Mouse (Mus musculus): Measurements from ENCODE around the gene Atad3a. TPM values are rescaled to one million over a fixed set of nuclear protein-coding genes. Genes with fewer than 3 reads are reported as not detected.

The Atad3a gene
- polyA plus RNA-seq, 1 experiment from 2014 or later, result 73.2 TPM

GRCm38 (mm10) chr4:155774280-155774754 lies 13.4 kb upstream of the Atad3a start, which contains the start of gene Vwa1:
Vwa1 (minus strand) TSS chr4:155774698.
- ATAC-seq (ENCODE audit: low read depth) (peak; percentile 71), DNase-seq (peak; percentile 82)
- Histone ChIP-seq H3K4me3 (replicated peaks) (peak within 1 kb of the TSS; percentile 40), H3K4me1 (replicated peaks) (peaks cover 51% of the 10 kb centered on the region), H3K4me2 (peak within 1 kb of the TSS; percentile 67), H3K9ac (no peak within 1 kb of the TSS), H3K27me3 (peaks cover 64% of the 10 kb centered on the region), H3K9me3 (replicated peaks) (no peaks in the 10 kb centered on the region), H3K36me3 (no peaks in the 10 kb centered on the region), H3K27ac (no peak within 1 kb of the TSS)
- 1% methylated on average over 35 of the region's 35 CpGs for WGBS (ENCODE audit: insufficient replicate concordance)

- Histone ChIP-seq H3K27me3 (peaks cover 64% of the 10 kb centered on the region), H3K4me1 (replicated peaks) (peaks cover 54% of the 10 kb centered on the region), H3K27ac (no peak overlapping the region), H3K4me3 (replicated peaks) (no peak overlapping the region), H3K9ac (no peak overlapping the region), H3K36me3 (no peaks in the 10 kb centered on the region), H3K9me3 (replicated peaks) (no peaks in the 10 kb centered on the region), H3K4me2 (peak overlapping the region; percentile 67)
- DNase-seq (no peak), ATAC-seq (ENCODE audit: low read depth) (no peak)
- WGBS (ENCODE audit: insufficient replicate concordance), result 25% methylated on average over 5 of the region's 5 CpGs
Measured at GRCm38 (mm10) chr4:155773335-155774078, 12.6 kb upstream of the Atad3a start.

- WGBS (ENCODE audit: insufficient replicate concordance), result 73% methylated on average over 13 of the region's 13 CpGs
- peaks cover 64% of the 10 kb centered on the region for H3K27me3 ChIP-seq
- H3K4me1 ChIP-seq (replicated peaks), result peaks cover 52% of the 10 kb centered on the region
- no peak overlapping the region for H3K9ac ChIP-seq
- ATAC-seq (ENCODE audit: low read depth) (no peak), DNase-seq (no peak)
- H3K4me2 ChIP-seq, result no peak overlapping the region
- H3K9me3 ChIP-seq (replicated peaks), result no peaks in the 10 kb centered on the region
- H3K27ac ChIP-seq, result no peak overlapping the region
- no peak overlapping the region for H3K4me3 ChIP-seq (replicated peaks)
- no peaks in the 10 kb centered on the region for H3K36me3 ChIP-seq
Measured at GRCm38 (mm10) chr4:155772786-155773185, 11.9 kb upstream of the Atad3a start.

GRCm38 (mm10) chr4:155771706-155772105 lies 10.8 kb upstream of the Atad3a start:
- peaks cover 60% of the 10 kb centered on the region for H3K27me3 ChIP-seq
- no peak overlapping the region for H3K9ac ChIP-seq
- H3K36me3 ChIP-seq, result no peaks in the 10 kb centered on the region
- H3K4me2 ChIP-seq, result no peak overlapping the region
- no peaks in the 10 kb centered on the region for H3K9me3 ChIP-seq (replicated peaks)
- WGBS (ENCODE audit: insufficient replicate concordance), result 60% methylated on average over 2 of the region's 2 CpGs
- no peak for DNase-seq
- peaks cover 41% of the 10 kb centered on the region for H3K4me1 ChIP-seq (replicated peaks)
- no peak overlapping the region for H3K27ac ChIP-seq
- no peak overlapping the region for H3K4me3 ChIP-seq (replicated peaks)
- ATAC-seq (ENCODE audit: low read depth), result no peak

GRCm38 (mm10) chr4:155770626-155771025 lies 9.7 kb upstream of the Atad3a start:
- WGBS (ENCODE audit: insufficient replicate concordance), result 51% methylated on average over 24 of the region's 24 CpGs
- H3K27ac ChIP-seq, result no peak overlapping the region
- H3K9ac ChIP-seq, result peak overlapping the region; percentile 82
- peaks cover 50% of the 10 kb centered on the region for H3K27me3 ChIP-seq
- peak overlapping the region; percentile 86 for H3K4me2 ChIP-seq
- H3K4me1 ChIP-seq (replicated peaks), result peaks cover 37% of the 10 kb centered on the region
- ATAC-seq (ENCODE audit: low read depth), result no peak
- no peak for DNase-seq
- H3K36me3 ChIP-seq, result no peaks in the 10 kb centered on the region
- peak overlapping the region; percentile 66 for H3K4me3 ChIP-seq (replicated peaks)
- no peaks in the 10 kb centered on the region for H3K9me3 ChIP-seq (replicated peaks)

GRCm38 (mm10) chr4:155769880-155770512 lies 9.1 kb upstream of the Atad3a start:
- under 1% methylated on average over 39 of the region's 39 CpGs for WGBS (ENCODE audit: insufficient replicate concordance)
- Histone ChIP-seq H3K4me2 (peak overlapping the region; percentile 86), H3K27ac (peak overlapping the region; percentile 43; the same call in 1 of the 2 replicates), H3K36me3 (no peaks in the 10 kb centered on the region), H3K4me1 (replicated peaks) (peaks cover 32% of the 10 kb centered on the region), H3K4me3 (replicated peaks) (peak overlapping the region; percentile 66), H3K9ac (peak overlapping the region; percentile 82), H3K9me3 (replicated peaks) (no peaks in the 10 kb centered on the region), H3K27me3 (peaks cover 44% of the 10 kb centered on the region)
- DNase-seq (peak; percentile 82), ATAC-seq (ENCODE audit: low read depth) (peak; percentile 86)

- Histone ChIP-seq H3K9ac (peak overlapping the region; percentile 82), H3K9me3 (replicated peaks) (no peaks in the 10 kb centered on the region), H3K4me3 (replicated peaks) (peak overlapping the region; percentile 66), H3K27me3 (peaks cover 38% of the 10 kb centered on the region), H3K36me3 (no peaks in the 10 kb centered on the region), H3K4me2 (peak overlapping the region; percentile 86), H3K4me1 (replicated peaks) (peaks cover 27% of the 10 kb centered on the region), H3K27ac (no peak overlapping the region)
- 53% methylated on average over 5 of the region's 5 CpGs for WGBS (ENCODE audit: insufficient replicate concordance)
- ATAC-seq (ENCODE audit: low read depth) (no peak), DNase-seq (no peak)
Measured at GRCm38 (mm10) chr4:155769496-155769879, 8.6 kb upstream of the Atad3a start.

- WGBS (ENCODE audit: insufficient replicate concordance), result 63% methylated on average over 3 of the region's 3 CpGs
- H3K36me3 ChIP-seq, result peaks cover 11% of the 10 kb centered on the region
Measured at GRCm38 (mm10) chr4:155762357-155762756, 1.5 kb upstream of the Atad3a start.

GRCm38 (mm10) chr4:155761356-155762099 lies 635 bp upstream of the Atad3a start:
- Histone ChIP-seq H3K27me3 (no peaks in the 10 kb centered on the region), H3K9ac (peak overlapping the region; percentile 85), H3K4me2 (peak overlapping the region; percentile 97), H3K4me1 (replicated peaks) (peaks cover 40% of the 10 kb centered on the region), H3K36me3 (peaks cover 19% of the 10 kb centered on the region), H3K9me3 (replicated peaks) (no peaks in the 10 kb centered on the region), H3K4me3 (replicated peaks) (peak overlapping the region; percentile 82), H3K27ac (peak overlapping the region; percentile 48)
- ATAC-seq (ENCODE audit: low read depth), result no peak
- DNase-seq, result peak; percentile 18
- 3% methylated on average over 28 of the region's 28 CpGs for WGBS (ENCODE audit: insufficient replicate concordance)

More at GRCm38 (mm10) chr4:155762357-155762756, 1.5 kb upstream of the Atad3a start:
- H3K9me3 ChIP-seq (replicated peaks), result no peaks in the 10 kb centered on the region
- ATAC-seq (ENCODE audit: low read depth) (no peak), DNase-seq (no peak)
- no peak overlapping the region; the same call in 1 of the 2 replicates for H3K9ac ChIP-seq
- no peak overlapping the region for H3K27ac ChIP-seq
- H3K4me3 ChIP-seq (replicated peaks), result peak overlapping the region; percentile 82; the same call in 1 of the 2 replicates
- H3K4me1 ChIP-seq (replicated peaks), result peaks cover 40% of the 10 kb centered on the region
- H3K27me3 ChIP-seq, result no peaks in the 10 kb centered on the region
- peak overlapping the region; percentile 97 for H3K4me2 ChIP-seq

- peak overlapping the region; percentile 82 for H3K4me3 ChIP-seq (replicated peaks)
- DNase-seq, result peak; percentile 37
- H3K27ac ChIP-seq, result peak overlapping the region; percentile 71
- peak overlapping the region; percentile 97 for H3K4me2 ChIP-seq
- ATAC-seq (ENCODE audit: low read depth), result 0 out of 2 replicates have a peak, but pooled peaks have one; percentile 1
- H3K36me3 ChIP-seq, result peaks cover 34% of the 10 kb centered on the region
- WGBS (ENCODE audit: insufficient replicate concordance), result 2% methylated on average over 10 of the region's 10 CpGs
- H3K9me3 ChIP-seq (replicated peaks), result no peaks in the 10 kb centered on the region
- peaks cover 40% of the 10 kb centered on the region for H3K4me1 ChIP-seq (replicated peaks)
- H3K9ac ChIP-seq, result peak overlapping the region; percentile 85
- H3K27me3 ChIP-seq, result no peaks in the 10 kb centered on the region
Measured at GRCm38 (mm10) chr4:155759862-155760612, 856 bp downstream of the Atad3a start.

Measured in liver, embryonic 13.5 days (tissue).